Mouse (Mus musculus): ENCODE results near the gene Mmadhc. TPM values are rescaled to one million over a fixed set of nuclear protein-coding genes. Genes with fewer than 3 reads are reported as not detected.

Gene Mmadhc
- total and polyA plus RNA-seq, 2 experiments = 37.9 to 74.2 TPM

GRCm38 (mm10) chr2:50284040-50284439, 12.6 kb downstream of the Mmadhc start:
- TF ChIP-seq POLR2A (IDR thresholded peaks at IDR 0.05; ENCODE audit: extremely low read depth, insufficient read depth, low read length) (no peak), CTCF (IDR thresholded peaks at IDR 0.05; ENCODE audit: low read depth, low read length) (no peak)
- H3K27me3 ChIP-seq (ENCODE audit: control insufficient read depth, insufficient read depth, low read length) = no peaks in the 10 kb centered on the region
- no peak overlapping the region; the same call in 1 of the 2 replicates for H3K9ac ChIP-seq (ENCODE audit: low read depth, low read length)
- peak; percentile 84 for DNase-seq (ENCODE audit: extremely low read depth, low read depth, low spot score)
- peak overlapping the region; percentile 67 for H3K27ac ChIP-seq (replicated peaks; ENCODE audit: insufficient read depth, low read depth, low read length)
- no peaks in the 10 kb centered on the region for H3K79me2 ChIP-seq (ENCODE audit: control insufficient read depth, insufficient read depth, low read length)
- WGBS = 31% methylated on average over 5 of the region's 5 CpGs
- peaks cover 12% of the 10 kb centered on the region for H3K4me1 ChIP-seq (ENCODE audit: control insufficient read depth, insufficient read depth, low read length)
- peaks cover 53% of the 10 kb centered on the region for H3K36me3 ChIP-seq (ENCODE audit: control insufficient read depth, insufficient read depth, low read length)
- H3K4me3 ChIP-seq (ENCODE audit: insufficient read depth, low read depth, low read length) = no peak overlapping the region

- no peak for DNase-seq (ENCODE audit: extremely low read depth, low read depth, low spot score)
- WGBS = 87% methylated on average over 10 of the region's 10 CpGs
- no peak overlapping the region for H3K27ac ChIP-seq (replicated peaks; ENCODE audit: insufficient read depth, low read depth, low read length)
- H3K9ac ChIP-seq (ENCODE audit: low read depth, low read length) = no peak overlapping the region
- no peaks in the 10 kb centered on the region; the same call in 1 of the 2 replicates for H3K4me1 ChIP-seq (ENCODE audit: control insufficient read depth, insufficient read depth, low read length)
- H3K27me3 ChIP-seq (ENCODE audit: control insufficient read depth, insufficient read depth, low read length) = no peaks in the 10 kb centered on the region
- TF ChIP-seq POLR2A (IDR thresholded peaks at IDR 0.05; ENCODE audit: extremely low read depth, insufficient read depth, low read length) (no peak), CTCF (IDR thresholded peaks at IDR 0.05; ENCODE audit: low read depth, low read length) (no peak)
- peaks cover 21% of the 10 kb centered on the region for H3K36me3 ChIP-seq (ENCODE audit: control insufficient read depth, insufficient read depth, low read length)
- H3K79me2 ChIP-seq (ENCODE audit: control insufficient read depth, insufficient read depth, low read length) = no peaks in the 10 kb centered on the region
- H3K4me3 ChIP-seq (ENCODE audit: insufficient read depth, low read depth, low read length) = no peak overlapping the region
Observed at GRCm38 (mm10) chr2:50276715-50277114, 19.9 kb downstream of the Mmadhc start.

GRCm38 (mm10) chr2:50273415-50273814, 23.2 kb downstream of the Mmadhc start:
- no peak overlapping the region for H3K27ac ChIP-seq (replicated peaks; ENCODE audit: insufficient read depth, low read depth, low read length)
- no peak for TF ChIP-seq POLR2A (IDR thresholded peaks at IDR 0.05; ENCODE audit: extremely low read depth, insufficient read depth, low read length)
- TF ChIP-seq CTCF (IDR thresholded peaks at IDR 0.05; ENCODE audit: low read depth, low read length) = no peak
- no peaks in the 10 kb centered on the region; the same call in 1 of the 2 replicates for H3K4me1 ChIP-seq (ENCODE audit: control insufficient read depth, insufficient read depth, low read length)
- peak; percentile 69 for DNase-seq (ENCODE audit: extremely low read depth, low read depth, low spot score)
- no peak overlapping the region for H3K9ac ChIP-seq (ENCODE audit: low read depth, low read length)
- no peaks in the 10 kb centered on the region for H3K27me3 ChIP-seq (ENCODE audit: control insufficient read depth, insufficient read depth, low read length)
- H3K79me2 ChIP-seq (ENCODE audit: control insufficient read depth, insufficient read depth, low read length) = no peaks in the 10 kb centered on the region
- peaks cover 5% of the 10 kb centered on the region for H3K36me3 ChIP-seq (ENCODE audit: control insufficient read depth, insufficient read depth, low read length)
- WGBS = 22% methylated on average over 6 of the region's 6 CpGs
- H3K4me3 ChIP-seq (ENCODE audit: insufficient read depth, low read depth, low read length) = no peak overlapping the region

GRCm38 (mm10) chr2:50272165-50272564, 24.4 kb downstream of the Mmadhc start:
- peak; percentile 22 for DNase-seq (ENCODE audit: extremely low read depth, low read depth, low spot score)
- Histone ChIP-seq H3K27ac (replicated peaks; ENCODE audit: insufficient read depth, low read depth, low read length) (no peak overlapping the region), H3K4me3 (ENCODE audit: insufficient read depth, low read depth, low read length) (no peak overlapping the region), H3K4me1 (ENCODE audit: control insufficient read depth, insufficient read depth, low read length) (no peaks in the 10 kb centered on the region; the same call in 1 of the 2 replicates), H3K9ac (ENCODE audit: low read depth, low read length) (no peak overlapping the region), H3K36me3 (ENCODE audit: control insufficient read depth, insufficient read depth, low read length) (no peaks in the 10 kb centered on the region), H3K27me3 (ENCODE audit: control insufficient read depth, insufficient read depth, low read length) (no peaks in the 10 kb centered on the region), H3K79me2 (ENCODE audit: control insufficient read depth, insufficient read depth, low read length) (no peaks in the 10 kb centered on the region)
- TF ChIP-seq CTCF (IDR thresholded peaks at IDR 0.05; ENCODE audit: low read depth, low read length) (0 out of 2 replicates have a peak, but pooled peaks have one; percentile 20), POLR2A (IDR thresholded peaks at IDR 0.05; ENCODE audit: extremely low read depth, insufficient read depth, low read length) (no peak)
- 39% methylated on average over 5 of the region's 5 CpGs for WGBS

GRCm38 (mm10) chr2:50268514-50268913, 28.1 kb downstream of the Mmadhc start:
- Histone ChIP-seq H3K79me2 (ENCODE audit: control insufficient read depth, insufficient read depth, low read length) (no peaks in the 10 kb centered on the region), H3K27ac (replicated peaks; ENCODE audit: insufficient read depth, low read depth, low read length) (no peak overlapping the region), H3K9ac (ENCODE audit: low read depth, low read length) (no peak overlapping the region), H3K4me1 (ENCODE audit: control insufficient read depth, insufficient read depth, low read length) (no peaks in the 10 kb centered on the region; the same call in 1 of the 2 replicates), H3K4me3 (ENCODE audit: insufficient read depth, low read depth, low read length) (no peak overlapping the region), H3K36me3 (ENCODE audit: control insufficient read depth, insufficient read depth, low read length) (no peaks in the 10 kb centered on the region), H3K27me3 (ENCODE audit: control insufficient read depth, insufficient read depth, low read length) (no peaks in the 10 kb centered on the region)
- DNase-seq (ENCODE audit: extremely low read depth, low read depth, low spot score) = no peak
- TF ChIP-seq CTCF (IDR thresholded peaks at IDR 0.05; ENCODE audit: low read depth, low read length) (no peak), POLR2A (IDR thresholded peaks at IDR 0.05; ENCODE audit: extremely low read depth, insufficient read depth, low read length) (no peak)
- 76% methylated on average over 2 of the region's 2 CpGs for WGBS

- TF ChIP-seq CTCF (IDR thresholded peaks at IDR 0.05; ENCODE audit: low read depth, low read length) (no peak), POLR2A (IDR thresholded peaks at IDR 0.05; ENCODE audit: extremely low read depth, insufficient read depth, low read length) (no peak)
- H3K4me1 ChIP-seq (ENCODE audit: control insufficient read depth, insufficient read depth, low read length) = no peaks in the 10 kb centered on the region
- no peak overlapping the region for H3K9ac ChIP-seq (ENCODE audit: low read depth, low read length)
- H3K27me3 ChIP-seq (ENCODE audit: control insufficient read depth, insufficient read depth, low read length) = no peaks in the 10 kb centered on the region
- no peak overlapping the region for H3K27ac ChIP-seq (replicated peaks; ENCODE audit: insufficient read depth, low read depth, low read length)
- H3K36me3 ChIP-seq (ENCODE audit: control insufficient read depth, insufficient read depth, low read length) = no peaks in the 10 kb centered on the region
- no peaks in the 10 kb centered on the region for H3K79me2 ChIP-seq (ENCODE audit: control insufficient read depth, insufficient read depth, low read length)
- DNase-seq (ENCODE audit: extremely low read depth, low read depth, low spot score) = no peak
- no peak overlapping the region for H3K4me3 ChIP-seq (ENCODE audit: insufficient read depth, low read depth, low read length)
Observed at GRCm38 (mm10) chr2:50267046-50267445, 29.6 kb downstream of the Mmadhc start.

Data from liver, adult 2 months (tissue).